Mouse (Mus musculus): ENCODE data around the gene Arl13b. TPM values are rescaled to one million over a fixed set of nuclear protein-coding genes. Genes with fewer than 3 reads are reported as not detected.

Gene Arl13b
- total RNA-seq, 2 experiments from 2014 or later = 11.7 to 13.7 TPM

DNA sequence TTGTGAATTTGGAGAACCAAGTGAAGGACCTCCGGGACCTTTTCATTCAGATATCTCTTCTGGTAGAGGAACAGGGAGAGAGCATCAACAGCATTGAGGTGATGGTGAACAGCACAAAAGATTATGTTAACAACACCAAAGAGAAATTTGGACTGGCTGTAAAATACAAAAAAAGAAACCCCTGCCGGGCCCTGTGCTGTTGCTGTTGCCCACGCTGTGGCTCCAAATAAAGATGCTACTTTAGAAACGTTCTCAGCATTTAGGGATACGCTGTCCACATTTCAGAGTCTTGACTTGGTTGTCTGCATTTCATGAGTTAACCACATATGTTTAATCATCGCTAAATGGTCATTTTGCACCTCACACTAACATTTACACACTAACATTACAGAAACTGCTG lies 24.4 kb downstream of the Arl13b start:
- no peak for DNase-seq (ENCODE audit: low spot score in 2 of 2)

DNA sequence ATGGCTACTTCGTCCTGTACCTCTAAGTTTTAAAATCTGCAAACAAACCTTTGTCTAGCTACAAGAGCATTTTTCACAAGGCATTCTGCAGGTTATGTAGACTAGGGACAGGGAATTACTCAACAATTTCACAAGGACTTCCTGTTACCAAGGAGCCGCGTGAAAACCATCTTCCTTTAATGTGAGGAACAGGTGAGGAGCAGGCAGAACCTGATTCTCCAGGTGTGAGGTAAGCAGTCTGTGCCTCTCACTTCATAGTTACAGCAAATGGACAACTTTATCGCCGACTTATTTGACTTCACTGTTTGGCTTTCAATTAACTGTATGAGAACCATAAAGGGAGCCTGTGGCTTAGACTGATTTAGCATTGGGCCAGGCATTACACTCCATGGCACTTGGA lies 32.3 kb downstream of the Arl13b start, which contains the start of gene Stx19:
Stx19 (plus strand) TSS at position 186 of the 400 bp plus-strand sequence.
- no peak for DNase-seq (ENCODE audit: low spot score in 2 of 2)

DNA sequence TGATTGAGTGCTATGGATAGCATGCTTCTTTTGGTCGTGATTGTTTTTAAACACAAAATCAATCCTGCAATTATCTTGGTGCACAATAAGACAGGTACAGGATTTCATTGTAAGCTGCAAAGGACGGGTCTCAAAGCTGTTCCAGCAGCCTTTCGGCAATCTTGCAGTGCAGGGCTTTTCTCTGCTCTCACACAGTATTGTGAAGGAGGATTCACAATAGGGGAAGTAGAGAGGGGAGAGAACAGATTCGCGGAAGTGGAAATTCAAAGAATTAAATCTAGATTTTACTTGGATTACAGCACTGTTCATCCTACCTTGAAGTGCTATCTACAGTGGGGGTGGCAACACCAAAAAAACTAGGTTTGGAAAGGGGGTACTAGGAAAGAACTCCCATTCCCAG lies 33.0 kb downstream of the Arl13b start:
- DNase-seq (ENCODE audit: low spot score in 2 of 2) = no peak

DNA sequence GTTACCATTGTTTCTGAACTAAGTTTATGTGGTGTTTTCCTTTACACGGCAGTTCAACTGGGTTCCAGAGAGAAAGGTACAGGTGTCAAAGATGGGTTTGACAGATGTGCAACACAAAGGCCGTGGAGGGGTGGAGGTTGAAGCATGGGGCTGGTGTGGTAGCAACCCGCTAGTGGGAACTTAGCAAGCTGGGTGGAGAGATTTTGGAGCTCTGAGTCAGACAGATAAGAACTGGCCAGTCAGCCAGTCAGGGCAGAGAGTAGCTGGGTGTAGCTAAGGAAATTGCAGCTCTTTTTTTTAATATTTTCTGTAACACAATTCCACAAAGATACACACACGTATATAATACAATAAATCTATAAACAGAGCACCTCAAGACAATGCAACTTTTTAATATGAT lies 36.0 kb downstream of the Arl13b start:
- DNase-seq (ENCODE audit: low spot score in 2 of 2) = no peak

DNA sequence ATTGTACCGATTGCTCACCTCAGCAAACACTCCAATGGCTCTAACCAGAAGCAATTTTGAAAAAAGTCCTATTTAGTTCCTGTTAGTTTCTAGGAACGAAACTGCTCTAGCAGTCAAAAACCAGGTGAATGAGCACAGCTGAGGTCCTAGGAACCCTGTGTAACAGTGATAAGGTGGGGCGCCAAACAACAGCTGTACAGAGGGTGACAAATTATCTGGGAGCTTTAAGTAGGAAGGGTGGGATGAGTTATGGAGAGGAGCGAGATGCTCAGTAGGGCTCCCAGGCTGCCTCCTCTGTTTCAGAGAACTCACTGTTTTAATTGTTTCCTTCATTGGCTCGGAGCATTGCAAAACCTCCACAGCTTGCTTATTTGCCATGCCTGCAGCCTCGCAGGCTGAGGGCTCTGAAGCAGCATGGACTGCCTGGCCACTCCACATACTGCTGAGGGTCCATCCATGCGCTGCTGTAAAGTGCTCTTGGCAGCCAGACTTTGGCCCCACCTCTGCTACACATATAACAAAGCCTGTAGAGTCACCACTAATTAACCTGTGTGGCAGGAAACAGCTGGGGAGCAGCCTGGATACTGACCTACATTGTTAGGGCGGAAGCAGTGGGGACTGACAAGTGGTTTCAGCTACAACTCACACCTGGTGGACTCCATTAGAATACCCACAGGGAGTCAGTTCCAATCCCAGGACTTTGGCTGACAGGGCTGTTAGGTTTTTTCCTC lies 39.4 kb downstream of the Arl13b start:
- DNase-seq (ENCODE audit: low spot score in 2 of 2) = no peak

DNA sequence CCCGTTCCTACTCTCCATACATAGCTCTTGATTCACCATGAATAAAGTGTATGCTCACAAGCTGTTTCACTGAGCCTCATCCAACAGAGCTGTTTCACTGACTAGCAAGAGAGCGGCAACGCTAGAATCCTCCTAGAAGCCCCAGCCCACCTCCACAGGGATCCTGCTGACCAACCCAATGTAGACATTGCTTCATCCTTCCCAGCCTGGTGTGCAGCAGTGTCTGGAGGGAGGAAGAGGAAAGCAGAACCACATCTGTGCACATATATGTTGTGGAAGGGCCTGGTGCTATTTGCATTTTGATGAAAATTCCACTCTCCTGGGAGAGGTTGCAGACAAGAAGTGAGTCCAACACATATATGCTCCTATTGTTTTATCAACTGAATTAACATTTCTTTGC lies 42.2 kb downstream of the Arl13b start:
- no peak for DNase-seq (ENCODE audit: low spot score in 2 of 2)

DNA sequence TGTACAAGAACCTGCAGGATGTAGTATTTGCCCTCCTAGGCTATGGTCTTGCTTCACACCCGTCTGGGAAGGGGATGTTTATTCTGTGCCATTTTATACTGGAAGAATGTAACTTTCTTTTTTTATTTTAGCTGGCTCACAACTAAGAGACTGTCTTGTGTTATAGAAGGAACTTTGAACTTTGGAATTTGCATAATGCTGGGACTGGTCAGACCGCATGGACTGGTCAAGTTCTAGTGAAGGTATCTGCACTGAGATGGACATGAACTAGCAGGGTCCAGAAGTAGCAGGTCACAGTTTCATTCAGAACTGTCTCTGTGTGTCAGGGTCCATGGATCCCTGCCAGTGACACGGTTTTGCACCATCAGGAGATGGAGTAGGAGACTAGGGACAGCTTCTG lies 47.0 kb downstream of the Arl13b start:
- DNase-seq (ENCODE audit: low spot score in 2 of 2) = no peak

DNA sequence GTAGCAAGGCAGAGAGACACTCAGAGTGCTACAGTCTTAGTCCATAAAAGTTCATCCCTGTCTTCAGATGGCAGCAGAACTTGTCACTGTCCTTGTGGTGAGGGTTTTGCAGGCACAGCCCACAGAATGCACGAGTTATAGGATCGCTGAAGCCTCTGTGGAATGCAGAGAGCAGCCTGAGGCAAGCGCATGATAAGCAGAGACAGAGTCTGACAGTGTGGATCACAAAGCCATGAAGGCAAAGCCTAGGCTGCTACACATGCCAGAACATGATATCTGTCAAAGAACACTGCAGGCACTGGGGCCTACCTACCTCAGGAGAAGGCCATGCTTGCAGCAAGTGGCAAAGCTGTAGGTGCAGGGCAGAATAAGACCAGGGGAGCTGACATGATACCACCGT lies 47.4 kb downstream of the Arl13b start:
- no peak for DNase-seq (ENCODE audit: low spot score in 2 of 2)

DNA sequence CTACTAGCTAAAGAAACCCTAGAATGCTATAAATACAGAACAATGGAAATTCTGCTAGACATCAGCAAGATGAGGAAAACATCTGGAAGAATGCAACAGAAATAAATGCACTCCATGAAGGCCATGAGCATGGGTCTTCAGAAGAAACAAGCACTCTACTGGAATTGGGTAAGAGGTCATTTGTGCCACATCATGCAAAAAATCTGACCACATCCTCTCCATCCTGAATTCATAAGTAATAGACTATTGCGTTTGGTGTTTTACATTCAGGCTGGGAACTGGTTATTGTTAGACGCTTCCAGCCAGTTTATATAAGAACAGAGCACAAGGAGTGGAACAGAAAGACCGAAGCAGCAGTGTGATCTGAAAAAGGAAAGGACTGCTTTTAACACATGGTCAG lies 48.0 kb downstream of the Arl13b start:
- no peak for DNase-seq (ENCODE audit: low spot score in 2 of 2)

DNA sequence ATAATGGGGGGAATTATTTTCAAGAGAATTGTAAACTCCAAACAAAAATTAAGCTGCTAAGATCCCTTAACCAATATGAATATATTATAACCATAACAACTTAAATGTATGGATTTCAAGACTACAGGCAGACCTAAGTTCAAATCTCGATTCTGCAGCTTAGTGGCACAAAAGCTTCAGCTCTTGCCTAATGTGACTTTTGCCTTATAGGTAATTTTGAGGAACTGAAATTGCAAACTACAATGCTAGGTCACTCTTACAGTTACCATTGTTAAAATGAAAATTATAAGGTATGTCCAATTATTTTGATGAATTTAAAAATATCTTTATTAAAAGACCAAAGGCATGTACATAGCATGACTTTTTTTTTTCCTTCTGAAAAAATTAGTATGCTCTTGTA lies 50.2 kb downstream of the Arl13b start:
- DNase-seq (ENCODE audit: low spot score in 2 of 2) = no peak

DNA sequence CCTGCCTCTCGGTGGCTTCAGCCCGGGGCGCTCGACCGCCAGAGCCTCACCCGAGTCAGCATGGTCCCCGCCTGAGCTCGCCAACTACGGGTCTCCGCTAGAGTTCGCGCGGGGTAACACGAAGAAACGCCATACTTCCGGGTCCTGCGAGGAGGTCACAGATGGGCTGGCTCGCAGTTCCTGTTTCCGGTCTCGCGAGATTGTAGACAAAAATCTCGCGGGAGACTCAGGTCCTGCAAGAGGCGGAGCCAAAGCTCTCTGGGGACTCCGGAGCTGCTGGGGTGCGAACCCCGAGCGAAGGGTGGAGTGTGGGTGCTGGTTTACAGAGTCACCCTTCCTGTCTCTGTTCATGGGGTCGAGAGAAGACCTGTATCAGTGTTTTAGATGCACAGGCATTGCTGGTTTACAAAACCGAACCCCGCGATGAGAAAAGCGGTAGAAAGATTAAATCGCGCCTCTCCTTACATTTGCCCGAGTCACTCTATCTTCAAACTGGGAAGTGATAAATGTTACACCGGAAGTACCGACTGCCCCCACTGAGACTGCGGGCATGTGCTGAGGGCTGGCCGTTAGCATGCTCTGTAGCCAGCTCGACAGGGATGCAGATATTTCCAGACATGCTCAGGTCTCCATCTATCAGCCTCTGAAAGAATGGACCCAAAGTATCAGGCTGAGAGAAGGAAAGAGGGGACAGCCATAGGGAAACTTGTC lies 60.1 kb downstream of the Arl13b start, which contains the start of gene Nsun3:
Nsun3 (minus strand) TSS at position 198 of the 711 bp plus-strand sequence.
- peak; percentile 85 to 89 for DNase-seq (ENCODE audit: low spot score in 2 of 2)

DNA sequence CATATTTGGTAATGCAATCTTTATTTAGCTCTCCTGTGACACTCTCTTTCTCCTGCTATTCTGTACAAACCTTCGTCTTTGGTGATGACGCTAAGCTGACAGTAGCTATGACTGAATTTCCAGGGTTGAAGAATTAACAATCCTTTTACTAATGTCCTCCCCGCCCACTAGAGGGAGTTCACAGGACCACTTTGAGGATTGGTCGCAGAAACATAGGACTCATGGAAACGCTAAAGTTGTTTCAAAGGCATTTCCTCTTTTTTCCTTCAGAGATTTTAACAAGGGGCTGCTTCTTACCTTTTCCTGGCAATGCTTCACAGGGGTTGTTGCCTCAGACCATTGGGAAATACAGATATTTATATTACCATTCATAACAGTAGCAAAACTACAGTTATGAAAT lies 64.6 kb downstream of the Arl13b start:
- no peak for DNase-seq (ENCODE audit: low spot score in 2 of 2)

DNA sequence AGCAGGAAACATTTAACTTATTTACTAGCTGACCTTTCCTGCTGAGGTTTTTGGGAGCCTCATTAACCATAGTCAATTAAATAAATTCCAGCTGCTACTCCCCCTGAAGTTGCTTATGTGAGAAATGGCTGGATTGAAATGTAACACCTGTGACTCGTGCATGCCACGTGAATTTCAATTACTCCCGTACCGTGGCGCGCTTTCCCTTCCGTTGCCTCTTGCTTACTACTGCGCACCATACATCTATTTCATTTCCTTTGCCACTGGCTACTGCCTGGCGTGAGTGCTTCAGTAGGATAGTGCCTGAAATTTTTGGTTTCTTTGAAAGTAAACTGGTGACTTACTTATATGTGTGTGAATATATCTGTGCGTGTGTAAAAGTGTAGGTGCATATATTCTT lies 68.6 kb downstream of the Arl13b start:
- no peak for DNase-seq (ENCODE audit: low spot score in 2 of 2)

DNA sequence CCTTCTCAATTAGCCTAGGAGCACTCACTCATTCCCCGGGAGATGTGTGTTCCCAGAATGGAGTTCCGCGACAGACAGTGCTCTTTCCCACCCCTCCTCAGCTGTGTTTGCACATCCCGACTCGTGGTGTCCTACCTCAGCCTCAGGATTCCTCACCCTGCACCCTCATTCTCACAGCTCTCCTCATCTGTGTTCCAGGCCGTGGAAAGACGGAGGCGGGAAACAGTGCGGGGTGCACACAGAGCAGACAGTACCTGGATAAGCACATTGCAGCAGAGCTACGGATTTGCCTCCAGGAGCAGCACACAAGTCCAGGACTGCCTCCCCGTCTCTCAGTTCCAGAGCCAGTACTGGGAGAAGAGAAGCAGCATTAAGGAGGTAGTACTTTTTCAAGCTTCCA lies 70.8 kb downstream of the Arl13b start:
- DNase-seq (ENCODE audit: low spot score in 2 of 2) = no peak

DNA sequence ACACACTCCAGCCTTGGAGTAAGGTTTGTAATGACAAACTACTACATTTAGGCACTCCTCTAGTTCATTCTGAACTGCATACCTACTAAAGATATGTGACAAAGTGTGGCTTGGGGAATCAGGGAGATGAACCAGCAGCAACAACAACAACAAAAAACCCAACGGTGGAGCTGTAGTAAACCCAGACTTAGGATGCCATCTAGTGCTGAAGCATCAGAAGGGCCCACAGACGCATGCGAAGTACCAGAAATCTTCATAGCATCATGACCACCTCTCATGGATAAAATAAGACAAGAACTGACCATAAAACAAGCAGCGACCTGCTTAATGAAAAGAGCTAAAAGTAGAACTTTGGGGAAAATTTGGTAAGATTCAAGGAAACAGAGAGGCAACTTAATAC lies 73.4 kb downstream of the Arl13b start:
- DNase-seq (ENCODE audit: low spot score in 2 of 2) = no peak

DNA sequence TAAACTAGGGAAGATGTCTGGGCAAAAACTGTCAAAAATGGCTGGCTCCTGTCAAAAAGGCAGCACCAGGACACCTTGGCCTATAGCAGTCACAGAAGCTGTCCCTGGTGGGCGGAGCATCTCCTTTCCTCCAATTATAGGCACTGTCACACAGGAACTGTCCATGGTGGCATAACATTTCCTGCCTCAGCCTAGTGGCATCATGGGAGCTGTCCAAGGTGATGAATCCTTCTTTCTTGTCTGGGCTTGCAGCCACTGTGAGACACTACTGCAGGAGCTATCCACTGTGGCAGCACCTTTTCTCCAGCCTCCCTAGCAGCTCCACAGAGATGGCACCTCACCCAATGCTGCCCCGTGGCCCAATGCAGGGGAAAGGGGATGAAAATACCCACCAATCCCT lies 88.5 kb downstream of the Arl13b start:
- no peak for DNase-seq (ENCODE audit: low spot score in 2 of 2)

DNA sequence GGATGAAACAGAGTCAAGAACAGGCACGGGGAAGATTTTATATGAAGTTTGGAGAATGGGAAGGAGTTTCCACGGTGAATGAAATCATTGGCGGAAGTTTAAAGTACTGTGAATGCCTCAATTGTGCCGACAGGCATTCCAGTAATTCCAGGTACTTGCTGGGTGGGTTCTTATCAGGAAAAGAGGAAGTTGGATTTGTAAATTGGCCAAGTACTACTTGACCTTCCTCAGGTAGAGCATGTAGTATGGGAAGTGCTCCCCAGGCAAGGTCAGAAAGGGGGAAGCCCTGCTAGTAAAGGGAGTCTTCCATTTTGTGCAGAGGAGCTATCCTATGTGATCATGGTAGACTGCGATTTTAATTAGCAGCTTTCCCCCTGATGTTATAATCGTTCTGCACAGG lies 91.5 kb downstream of the Arl13b start:
- DNase-seq (ENCODE audit: low spot score in 2 of 2) = no peak

DNA sequence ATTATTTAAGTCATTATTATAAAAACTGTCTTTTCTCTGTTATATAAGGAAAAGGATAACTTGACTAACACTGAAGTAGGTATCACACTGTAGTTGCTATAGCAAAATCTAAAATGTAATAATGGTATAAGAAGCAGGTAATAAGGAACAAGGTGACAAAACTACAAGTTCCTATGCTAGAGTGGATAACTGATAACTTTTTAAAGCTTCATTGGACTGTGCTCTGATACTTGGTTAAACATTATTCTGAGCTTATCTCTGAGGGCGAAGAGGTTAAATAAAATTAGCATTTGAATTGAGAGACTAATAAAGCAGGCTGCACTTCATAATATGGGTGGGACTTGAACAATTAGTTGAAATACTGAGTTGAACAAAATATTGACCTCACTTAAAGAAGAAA lies 93.2 kb downstream of the Arl13b start:
- DNase-seq (ENCODE audit: low spot score in 2 of 2) = no peak

DNA sequence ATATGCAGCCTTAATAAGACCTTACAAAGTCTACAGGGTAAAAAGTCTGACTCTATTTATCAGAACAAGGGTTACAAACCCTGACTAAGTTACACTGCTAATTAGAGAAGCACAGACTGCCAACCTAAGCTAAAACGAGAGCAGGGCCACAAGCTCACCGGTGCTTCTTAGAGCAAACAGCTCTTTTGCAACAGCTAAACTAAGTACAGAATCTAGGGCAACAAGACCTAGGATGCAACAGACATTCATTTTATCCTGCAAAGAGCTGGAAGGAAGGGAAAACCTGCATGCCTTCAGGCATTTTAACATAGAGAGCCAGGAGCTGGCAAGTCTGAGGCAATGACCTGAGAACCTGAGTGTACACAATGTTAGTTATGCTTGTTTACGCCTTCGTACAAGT lies 93.8 kb downstream of the Arl13b start:
- no peak for DNase-seq (ENCODE audit: low spot score in 2 of 2)

DNA sequence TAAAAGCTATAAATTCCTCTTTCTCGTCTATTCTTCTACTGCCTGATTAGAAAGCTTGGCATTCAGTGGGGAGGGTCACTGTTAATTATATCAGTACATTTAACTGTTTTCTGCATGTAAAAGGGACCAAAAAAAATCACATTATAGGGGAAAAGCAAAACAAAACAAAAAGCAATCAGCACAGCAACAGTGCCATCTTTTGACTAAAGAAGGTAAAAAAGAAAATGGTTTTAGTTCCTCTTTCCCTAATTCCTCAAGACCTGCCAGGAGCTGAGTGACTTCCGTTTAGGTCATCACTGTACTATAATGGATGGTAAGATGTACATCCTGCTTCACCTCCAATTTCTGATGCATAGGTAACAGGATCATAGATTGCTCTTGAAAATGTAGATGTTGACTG lies 101.0 kb downstream of the Arl13b start:
- no peak for DNase-seq (ENCODE audit: low spot score in 2 of 2)

Measured in layer of hippocampus, postnatal 10 days (tissue).